Mouse (Mus musculus): Measurements from ENCODE around the gene Sdf4. TPM values are rescaled to one million over a fixed set of nuclear protein-coding genes. Genes with fewer than 3 reads are reported as not detected.

Sdf4 gene
- total RNA-seq, 2 experiments from 2014 or later, result 213 to 215 TPM

DNA sequence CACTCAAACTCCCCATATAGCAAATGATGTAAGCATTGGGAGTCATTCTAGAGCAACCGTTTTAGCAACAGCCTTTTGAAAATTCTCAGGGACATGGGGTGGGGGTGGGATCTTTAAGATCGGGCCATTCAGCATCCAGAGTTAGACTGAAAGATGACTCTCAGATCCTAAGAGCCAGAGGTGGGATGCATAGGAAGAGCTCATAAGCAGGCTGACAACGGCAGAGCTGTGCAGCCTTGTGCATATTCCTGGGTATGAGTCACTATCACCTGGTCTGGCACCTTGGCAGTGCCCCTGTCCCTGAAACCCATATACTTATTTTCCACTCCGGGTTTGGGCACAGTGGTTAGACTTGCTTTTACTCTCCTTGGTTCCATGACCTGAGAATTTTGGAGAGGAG lies 60.4 kb downstream of the Sdf4 start:
- no peak for DNase-seq (ENCODE audit: low spot score in 2 of 2)

DNA sequence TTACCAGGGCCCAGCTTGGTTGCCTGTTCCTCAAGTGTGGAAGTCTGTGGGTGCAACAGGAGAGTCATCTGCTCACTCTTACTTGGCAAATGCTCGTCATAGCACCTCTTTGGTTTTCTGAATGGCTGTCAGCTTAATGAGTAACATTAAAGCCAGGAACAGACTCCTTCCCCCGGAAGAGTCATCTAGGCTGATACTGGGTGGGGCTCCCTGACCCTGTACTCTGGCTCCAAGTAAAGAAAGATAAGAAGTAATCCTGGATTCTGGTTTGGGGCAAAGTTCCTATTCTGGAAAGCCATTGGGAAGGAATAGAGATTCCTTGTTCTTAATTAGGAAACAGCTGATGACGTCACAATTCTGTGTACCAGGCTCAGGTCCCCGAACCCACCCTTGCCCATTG lies 61.5 kb downstream of the Sdf4 start:
- DNase-seq (ENCODE audit: low spot score in 2 of 2), result no peak

DNA sequence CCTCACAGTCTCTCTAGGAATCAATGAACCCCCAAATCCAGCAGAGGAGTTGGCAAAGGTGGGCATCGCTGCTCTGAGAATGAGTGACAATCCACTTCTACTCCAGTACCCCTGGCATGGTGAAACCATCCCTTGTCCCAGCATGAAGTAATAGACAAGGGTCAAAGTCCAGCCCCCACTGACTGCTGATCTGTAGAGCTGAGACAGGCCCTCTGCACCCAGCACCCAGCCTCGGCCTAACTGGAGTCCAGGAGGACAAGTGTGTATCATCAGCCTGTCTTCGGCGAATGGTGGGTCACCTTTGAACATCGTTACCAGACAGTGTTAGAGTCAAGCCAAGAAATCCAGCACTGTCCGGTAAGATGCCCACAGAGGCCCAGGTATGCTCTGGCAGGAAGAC lies 61.9 kb downstream of the Sdf4 start:
- DNase-seq (ENCODE audit: low spot score in 2 of 2), result no peak

DNA sequence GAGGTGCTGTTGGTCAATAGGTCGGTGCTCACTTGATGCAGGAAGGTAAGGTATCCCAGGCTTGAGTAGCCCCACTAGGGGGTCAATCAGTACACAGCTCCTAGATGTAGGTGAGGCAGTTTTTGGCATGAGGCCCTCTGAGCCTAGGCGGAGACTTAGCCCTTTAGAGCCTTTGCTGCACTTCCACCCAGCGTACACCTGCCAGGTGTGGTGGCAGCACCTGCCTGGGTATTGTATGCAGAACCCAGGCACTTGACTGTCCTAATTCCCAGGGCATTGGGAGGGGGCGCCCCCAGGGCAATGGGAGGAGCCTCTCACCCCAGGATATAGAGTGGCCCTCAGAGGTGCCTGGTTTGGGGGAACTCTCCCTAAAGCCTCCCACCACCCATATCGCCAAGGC lies 62.5 kb downstream of the Sdf4 start:
- DNase-seq (ENCODE audit: low spot score in 2 of 2), result no peak

DNA sequence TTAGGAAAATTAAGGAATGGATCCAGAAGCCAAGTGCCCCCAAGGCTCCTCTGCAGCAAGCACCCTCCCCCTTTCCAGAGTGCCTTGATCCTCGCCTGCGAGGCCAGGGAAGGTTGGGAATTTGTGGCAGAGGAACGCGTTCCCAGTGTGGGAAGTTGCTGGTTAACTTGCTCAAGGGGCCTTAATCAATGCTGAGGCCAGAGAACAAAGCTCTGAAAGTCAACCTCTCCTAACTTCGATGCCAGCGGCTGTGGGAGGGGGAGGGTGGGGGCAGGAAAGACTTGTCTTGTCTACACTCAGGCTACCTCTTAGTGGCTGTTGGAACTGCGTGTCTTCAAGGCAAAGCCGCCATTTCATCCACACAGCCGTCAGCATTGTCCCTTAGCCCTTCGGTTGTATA lies 65.0 kb downstream of the Sdf4 start:
- DNase-seq (ENCODE audit: low spot score in 2 of 2), result no peak

DNA sequence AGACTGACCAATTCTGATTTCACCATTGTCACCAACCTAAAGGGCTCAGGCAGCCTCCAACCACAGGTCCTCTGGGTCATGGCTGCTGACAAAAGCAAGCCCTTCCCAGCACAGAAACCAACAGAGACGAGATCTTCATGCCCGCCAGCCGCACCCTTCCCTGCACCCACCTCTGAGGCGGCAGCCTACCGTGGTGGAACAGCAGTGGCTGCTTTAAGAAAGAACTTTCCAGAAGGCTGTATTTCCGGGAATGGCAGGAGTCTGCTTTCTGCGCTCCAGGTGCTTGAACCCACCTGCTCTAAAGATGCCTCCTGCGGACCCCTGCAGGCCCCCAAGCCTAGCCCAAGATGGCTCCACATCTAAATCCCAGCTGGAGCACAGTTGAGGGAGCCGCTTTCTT lies 66.2 kb downstream of the Sdf4 start:
- no peak for DNase-seq (ENCODE audit: low spot score in 2 of 2)

DNA sequence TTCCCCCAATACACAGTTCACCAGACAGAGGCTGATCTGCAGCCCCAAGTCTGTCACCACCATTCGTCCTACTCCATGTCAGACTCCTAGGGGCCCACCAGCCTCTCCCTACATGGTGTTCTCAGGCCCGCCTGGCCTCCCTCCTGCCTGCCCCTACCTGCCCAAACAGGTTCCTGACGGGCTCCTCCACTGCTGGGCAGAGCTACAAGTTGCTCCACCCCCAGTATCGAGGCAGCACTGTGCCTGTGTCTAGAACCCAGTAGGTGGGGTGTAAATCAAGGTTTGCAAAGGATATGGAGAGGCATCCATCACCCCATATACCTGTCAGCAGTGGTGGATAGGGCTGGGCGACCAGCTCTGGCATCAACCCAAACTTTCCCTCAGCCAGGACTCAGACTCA lies 66.6 kb downstream of the Sdf4 start, which contains the start of gene Ttll10:
TSS of gene Ttll10 (minus strand) at position 154 of the 400 bp plus-strand sequence.
- DNase-seq (ENCODE audit: low spot score in 2 of 2), result no peak

DNA sequence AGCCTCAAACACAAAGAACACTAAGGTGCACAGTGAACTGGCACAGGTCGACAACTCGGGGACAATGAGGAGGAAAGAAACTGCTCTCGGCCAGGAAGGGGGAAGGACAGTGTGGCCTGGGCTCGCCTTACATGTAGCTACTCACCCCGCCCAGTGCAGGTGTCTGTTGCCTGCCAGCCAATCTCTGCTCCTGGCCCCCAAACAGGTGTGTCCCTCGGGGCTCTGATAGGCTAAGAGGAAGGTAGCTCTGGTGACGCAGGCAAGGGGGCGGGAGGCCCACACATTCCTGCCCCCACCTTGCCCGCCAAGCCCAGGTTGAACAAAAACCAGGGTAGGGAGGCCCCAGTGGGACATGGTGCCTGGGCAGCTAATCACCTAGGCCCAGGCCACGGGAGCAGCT lies 67.0 kb downstream of the Sdf4 start:
- DNase-seq (ENCODE audit: low spot score in 2 of 2), result no peak

Small RNA genes within 50 kb of the gene (microRNA-seq; reads per million reads assigned to microRNA genes)
- gene Mir200a (4.2 to 81.2 reads per million in 2 experiments), gene Mir200b (51.2 to 539 reads per million in 2 experiments), gene Mir429 (34.5 to 546 reads per million in 2 experiments)

Other genes starting within 250 kb of the Sdf4 start
- 10 to 100 TPM; 48.3 to 55.6 TPM for gene Atad3a, start 231.8 kb upstream of the Sdf4 start, total RNA-seq (2021)
- gene Vwa1, start 218.2 kb upstream of the Sdf4 start, total RNA-seq (2021), result 10 to 100 TPM; 15.6 to 17.6 TPM
- gene Tmem88b, start 207.0 kb upstream of the Sdf4 start, total RNA-seq (2021), result 10 to 100 TPM; 16.4 to 19.0 TPM
- gene Ankrd65, start 202.4 kb upstream of the Sdf4 start, total RNA-seq (2021), result under 1 TPM in 1 of 2 experiments, not detected in 1; 0.44 TPM
- 10 to 100 TPM; 84.9 to 89.4 TPM for gene Mrpl20, start 190.0 kb upstream of the Sdf4 start, total RNA-seq (2021)
- gene Ccnl2, start 180.4 kb upstream of the Sdf4 start, total RNA-seq (2021), result 10 to 100 TPM; 60.1 to 65.5 TPM
- gene Aurkaip1, start 161.6 kb upstream of the Sdf4 start, total RNA-seq (2021), result 100 to 1,000 TPM; 103 to 110 TPM
- gene Mxra8, start 153.2 kb upstream of the Sdf4 start, total RNA-seq (2021), result 1 to 10 TPM; 6.2 to 7.3 TPM
- 10 to 100 TPM; 88.0 to 96.3 TPM for gene Dvl1, start 145.5 kb upstream of the Sdf4 start, total RNA-seq (2021)
- under 1 TPM; 0.23 TPM for gene Tas1r3, start 129.5 kb upstream of the Sdf4 start, total RNA-seq (2021)
- 10 to 100 TPM; 23.1 to 33.8 TPM for gene Cptp, start 123.4 kb upstream of the Sdf4 start, total RNA-seq (2021)
- 10 to 100 TPM; 31.7 to 33.9 TPM for gene Ints11, start 123.3 kb upstream of the Sdf4 start, total RNA-seq (2021)
- gene Pusl1, start 101.1 kb upstream of the Sdf4 start, total RNA-seq (2021), result 10 to 100 TPM; 54.9 to 58.6 TPM
- gene Acap3, start 101.0 kb upstream of the Sdf4 start, total RNA-seq (2021), result 100 to 1,000 TPM; 124 to 128 TPM
- 10 to 100 TPM; 67.6 to 70.3 TPM for gene Ube2j2, start 49.0 kb upstream of the Sdf4 start, total RNA-seq (2021)
- 10 to 100 TPM; 16.6 to 17.7 TPM for gene C1qtnf12, start 30.6 kb upstream of the Sdf4 start, total RNA-seq (2021)
- gene B3galt6, start 223 bp upstream of the Sdf4 start, total RNA-seq (2021), result 10 to 100 TPM in 1 of 2 experiments, 1 to 10 TPM in 1; 8.9 to 10.7 TPM
- 1 to 10 TPM in 1 of 2 experiments, under 1 TPM in 1; 0.95 to 2.3 TPM for gene Tnfrsf4, start 21.0 kb downstream of the Sdf4 start, total RNA-seq (2021)
- gene Tnfrsf18, start 33.3 kb downstream of the Sdf4 start, total RNA-seq (2021), result not detected
- gene Ttll10, start 66.5 kb downstream of the Sdf4 start, total RNA-seq (2021), result not detected
- 10 to 100 TPM; 29.4 to 30.7 TPM for gene 9430015G10Rik, start 117.1 kb downstream of the Sdf4 start, total RNA-seq (2021)
- gene Rnf223, start 137.6 kb downstream of the Sdf4 start, total RNA-seq (2021), result 1 to 10 TPM in 1 of 2 experiments, under 1 TPM in 1; 0.77 to 1.1 TPM
- 100 to 1,000 TPM; 118 to 129 TPM for gene Agrn, start 204.6 kb downstream of the Sdf4 start, total RNA-seq (2021)
- 1 to 10 TPM in 1 of 2 experiments, under 1 TPM in 1; 0.63 to 1.4 TPM for gene Isg15, start 207.9 kb downstream of the Sdf4 start, total RNA-seq (2021)
- gene AW011738, start 210.4 kb downstream of the Sdf4 start, total RNA-seq (2021), result 1 to 10 TPM; 5.8 to 6.0 TPM
- under 1 TPM; 0.19 to 0.33 TPM for gene Perm1, start 223.0 kb downstream of the Sdf4 start, total RNA-seq (2021)
- 10 to 100 TPM; 34.2 to 40.1 TPM for gene Plekhn1, start 242.0 kb downstream of the Sdf4 start, total RNA-seq (2021)
- 10 to 100 TPM; 70.4 to 71.6 TPM for gene Noc2l, start 243.1 kb downstream of the Sdf4 start, total RNA-seq (2021)

All from left cerebral cortex, adult 18-20 months (tissue).